Mouse (Mus musculus): ENCODE measurements around the gene Cyld.

GRCm38 (mm10) chr8:88697642-88698031 lies 809 bp downstream of the Cyld start:
- no peak for TF ChIP-seq POLR2A (IDR thresholded peaks at IDR 0.05; ENCODE audit: insufficient read length, low read depth)
- no peak for TF ChIP-seq CEBPB (IDR thresholded peaks at IDR 0.05; ENCODE audit: insufficient read depth, poor library complexity, severe bottlenecking)
- TF ChIP-seq MAX (IDR thresholded peaks at IDR 0.05; ENCODE audit: low read depth) = no peak
